Mouse (Mus musculus): ENCODE measurements around the gene Plac9b. TPM values are rescaled to one million over a fixed set of nuclear protein-coding genes. Genes with fewer than 3 reads are reported as not detected.

Plac9b gene
- polyA plus RNA-seq (2017; shearing (Covaris generic)) = not detected

GRCm38 (mm10) chr14:26182380-26182779, at the start of gene Plac9b:
Plac9b (minus strand) TSS chr14:26182480.

GRCm38 (mm10) chr14:26206926-26207247, 24.6 kb upstream of the Plac9b start, which contains the start of gene Tmem254b:
Tmem254b (minus strand) TSS chr14:26207041.

DNA sequence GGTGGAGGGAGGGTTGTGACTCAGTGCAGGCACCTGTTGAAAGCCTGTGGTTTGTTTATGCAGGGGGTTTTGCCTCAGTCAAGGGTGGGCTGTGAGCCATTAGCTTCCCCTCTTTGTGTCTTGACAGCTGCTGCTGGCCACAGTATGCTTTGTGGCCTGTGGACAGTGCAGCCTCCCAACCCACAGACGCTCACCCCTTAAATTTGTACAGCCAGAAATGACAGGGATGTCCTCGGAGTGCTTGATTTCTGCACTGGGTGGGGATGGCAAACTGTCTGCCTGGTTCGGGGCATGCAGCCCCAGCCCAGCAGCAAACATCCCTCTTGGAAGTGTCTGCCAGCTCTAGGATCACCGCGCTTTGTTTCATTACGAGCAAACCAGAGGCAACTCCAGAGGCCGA, 64.1 kb downstream of the Plac9b start, which contains the start of gene Duxbl2:
Duxbl2 (plus strand) TSS at position 200 of the 400 bp plus-strand sequence.

Other genes starting within 250 kb of the Plac9b start
- gene Cphx1, start 244.2 kb downstream of the Plac9b start, polyA plus RNA-seq (2017; shearing (Covaris generic)) = not detected
- gene Duxbl1, start 203.9 kb downstream of the Plac9b start, polyA plus RNA-seq (2017; shearing (Covaris generic)) = not detected
- not detected for gene Gm9780, start 139.8 kb downstream of the Plac9b start, polyA plus RNA-seq (2017; shearing (Covaris generic))
- 164 TPM for gene Tmem254c, start 115.1 kb downstream of the Plac9b start, polyA plus RNA-seq (2017; shearing (Covaris generic))
- not detected for gene Cphx2, start 101.0 kb downstream of the Plac9b start, polyA plus RNA-seq (2017; shearing (Covaris generic))
- gene Cphx3, start 100.2 kb downstream of the Plac9b start, polyA plus RNA-seq (2017; shearing (Covaris generic)) = not detected
- not detected for gene Duxbl2, start 64.1 kb downstream of the Plac9b start, polyA plus RNA-seq (2017; shearing (Covaris generic))
- 56.3 TPM for gene Tmem254b, start 24.6 kb upstream of the Plac9b start, polyA plus RNA-seq (2017; shearing (Covaris generic))
- gene Duxbl3, start 75.5 kb upstream of the Plac9b start, polyA plus RNA-seq (2017; shearing (Covaris generic)) = not detected